Mouse (Mus musculus) heart, postnatal 0 days (tissue): ENCODE measurements around the gene Btnl4. TPM values are rescaled to one million over a fixed set of nuclear protein-coding genes. Genes with fewer than 3 reads are reported as not detected.
"Not testable (repeated sequence)": the region's sequence is repeated elsewhere in the genome, so short reads cannot be mapped to it uniquely, and the experiment has no call there.

Experiments used
- ATAC-seq: fragments of 200-750 bp; cut with Nextera tagmentation; 2 replicates; pipeline ENCODE4 v1.8.0; 2017; ENCODE audit warnings: low read depth, moderate number of reproducible peaks, moderate library complexity; ENCODE audit not compliant: insufficient read depth
- DNase-seq: peaks from one replicate; pipeline ENCODE4 v3.0.0-alpha.2; 2016; ENCODE audit warnings: low spot score
- H3K27ac ChIP-seq: fragments of 300-500 bp; sonication (generic); 2 replicates; pipeline ENCODE4 v1.5.1; 2014; ENCODE audit warnings: low read depth, mild to moderate bottlenecking
- H3K27me3 ChIP-seq: fragments of 300-500 bp; sonication (generic); 2 replicates; pipeline ENCODE4 v1.6.1; 2014; ENCODE audit warnings: low read length, mixed read lengths; ENCODE audit not compliant: control insufficient read depth, insufficient read depth
- H3K36me3 ChIP-seq: fragments of 300-500 bp; sonication (generic); replicated peaks from 2 replicates; pipeline ENCODE4 v1.6.1; 2014; ENCODE audit warnings: low read length, mixed read lengths; ENCODE audit not compliant: control insufficient read depth, insufficient read depth
- H3K4me1 ChIP-seq: fragments of 300-500 bp; sonication (generic); 2 replicates; pipeline ENCODE4 v1.6.1; 2014; ENCODE audit warnings: antibody characterized with exemption; ENCODE audit not compliant: control insufficient read depth, insufficient read depth
- H3K4me2 ChIP-seq: fragments of 300-500 bp; sonication (generic); 2 replicates; pipeline ENCODE4 v1.6.1; 2014; ENCODE audit warnings: low read depth, mild to moderate bottlenecking, low read length, moderate library complexity
- H3K4me3 ChIP-seq: fragments of 300-500 bp; sonication (generic); 2 replicates; pipeline ENCODE4 v1.5.1; 2014; ENCODE audit warnings: low read depth, low read length
- H3K9ac ChIP-seq: fragments of 300-500 bp; sonication (generic); replicated peaks from 2 replicates; pipeline ENCODE4 v1.6.1; 2014; ENCODE audit warnings: low read depth, low read length, mixed read lengths
- H3K9me3 ChIP-seq: fragments of 300-500 bp; sonication (generic); replicated peaks from 2 replicates; pipeline ENCODE4 v1.6.1; 2016; ENCODE audit warnings: low read length; ENCODE audit not compliant: control insufficient read depth
- CTCF ChIP-seq: IDR thresholded peaks from 2 replicates; pipeline ENCODE4 v1.5.1; 2016; ENCODE audit warnings: antibody characterized with exemption, control low read depth, low read depth
- EP300 ChIP-seq: IDR thresholded peaks from 2 replicates; pipeline ENCODE4 v1.6.1; 2016; ENCODE audit warnings: antibody characterized with exemption, low read depth
- WGBS: fragments of 180-500 bp; shearing (Covaris S2); extraction: QIAGEN DNeasy Blood & Tissue Kit; methylation state at CpG from one replicate; pipeline ENCODE4 v1.1.7; 2014; 5-methylcytosine and 5-hydroxymethylcytosine counted together
- polyA plus RNA-seq: library from polyadenylated mRNA; unstranded; fragments of >200 nt; fragmentation: Nextera tagmentation; extraction: Ambion mirVana; gene quantifications from 2 replicates; pipeline ENCODE4 v1.2.1, GENCODE M21; 2015
- total RNA-seq: library from RNA; depleted of rRNA; stranded (reverse); fragments of >200 nt; gene quantifications from 2 replicates; pipeline ENCODE4 v1.2.3, GENCODE M21; 2014; ENCODE audit warnings: low replicate concordance

Btnl4 gene
- total and polyA plus RNA-seq, 2 experiments from 2014 or later = not detected

- ATAC-seq (no peak), DNase-seq (no peak)
- Histone ChIP-seq H3K4me1 (no peaks in the 10 kb centered on the region), H3K27me3 (no peaks in the 10 kb centered on the region), H3K36me3 (no peaks in the 10 kb centered on the region), H3K9ac (no peak overlapping the region), H3K9me3 (no peaks in the 10 kb centered on the region), H3K4me3 (no peak overlapping the region), H3K27ac (no peak overlapping the region), H3K4me2 (no peak overlapping the region)
- 73% methylated on average over 1 of the region's 2 CpGs for WGBS
- TF ChIP-seq EP300 = no peak
- no peak for TF ChIP-seq CTCF
Observed at GRCm38 (mm10) chr17:34476427-34476826, 691 bp downstream of the Btnl4 start.

DNA sequence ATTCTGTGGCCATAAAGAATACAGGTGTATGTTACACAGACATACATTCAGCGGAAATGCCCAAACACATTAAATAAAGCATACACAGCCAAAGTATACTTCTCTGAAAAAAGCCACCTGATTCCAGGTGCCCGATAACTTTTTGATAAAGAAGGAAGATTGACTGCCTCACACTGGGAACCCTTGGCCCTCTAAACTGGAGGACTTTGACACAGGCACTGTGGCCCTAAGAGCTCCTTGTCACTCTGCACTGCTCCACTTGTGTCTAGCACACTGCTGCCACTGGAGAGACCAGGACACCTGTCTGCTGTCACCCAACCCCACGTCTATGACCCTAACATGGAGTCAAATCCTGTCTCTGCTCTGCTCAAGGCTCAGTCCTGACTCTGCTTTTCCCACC is 2.1 kb downstream of the Btnl4 start:
- Histone ChIP-seq H3K27me3 (no peaks in the 10 kb centered on the region), H3K36me3 (no peaks in the 10 kb centered on the region), H3K4me2 (no peak overlapping the region), H3K9me3 (no peaks in the 10 kb centered on the region), H3K9ac (no peak overlapping the region), H3K27ac (no peak overlapping the region), H3K4me1 (no peaks in the 10 kb centered on the region), H3K4me3 (no peak overlapping the region)
- DNase-seq (no peak), ATAC-seq (no peak)
- TF ChIP-seq EP300 (no peak), CTCF (no peak)
- 68% methylated on average over 3 of the region's 3 CpGs for WGBS

DNA sequence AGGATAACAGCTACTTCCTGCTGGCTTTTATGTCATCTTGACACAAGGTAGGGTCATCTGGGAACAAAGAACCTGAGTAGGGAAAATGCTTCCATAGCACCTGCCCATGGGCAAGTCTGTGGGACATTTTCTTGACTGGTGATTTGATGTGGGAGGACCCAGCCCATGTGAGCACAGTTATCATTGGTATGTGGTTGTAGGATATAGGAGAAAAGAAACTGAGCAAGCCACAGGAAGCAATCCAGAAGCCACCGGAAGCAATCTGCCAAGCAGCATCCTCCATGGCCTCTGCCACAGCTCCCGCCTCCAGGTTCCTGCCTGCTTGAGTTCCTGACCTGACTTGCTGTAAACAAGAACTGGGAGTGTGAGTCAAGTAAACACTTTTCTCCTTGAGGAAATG is 6.6 kb downstream of the Btnl4 start:
- WGBS = 55% methylated on average over 2 of the region's 2 CpGs
- no peak for TF ChIP-seq CTCF
- TF ChIP-seq EP300 = no peak
- ATAC-seq (no peak), DNase-seq (no peak)
- Histone ChIP-seq H3K4me2 (no peak overlapping the region), H3K4me1 (no peaks in the 10 kb centered on the region), H3K4me3 (no peak overlapping the region), H3K27ac (no peak overlapping the region), H3K9ac (no peak overlapping the region), H3K9me3 (no peaks in the 10 kb centered on the region), H3K27me3 (no peaks in the 10 kb centered on the region), H3K36me3 (no peaks in the 10 kb centered on the region)

DNA sequence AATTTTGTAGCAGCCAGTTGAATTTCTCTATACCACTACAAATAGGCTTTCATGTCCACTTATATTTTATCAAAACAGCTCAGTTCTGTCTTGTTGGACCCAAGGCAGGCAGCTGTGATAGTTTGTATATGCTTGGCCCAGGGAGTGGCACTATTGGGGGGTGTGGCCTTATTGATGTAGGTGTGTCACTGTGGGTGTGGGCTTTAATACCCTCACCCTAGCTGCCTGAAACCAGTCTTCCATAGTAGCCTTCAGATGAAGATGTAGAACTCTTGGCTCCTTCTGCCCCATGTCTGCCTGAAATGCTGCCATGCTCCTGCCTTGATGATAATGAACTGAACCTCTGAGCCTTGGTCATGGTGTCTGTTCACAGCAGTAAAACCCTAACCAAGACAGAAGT is 11.2 kb downstream of the Btnl4 start:
- H3K4me1 ChIP-seq, ATAC-seq, DNase-seq, H3K27me3 ChIP-seq, H3K4me3 ChIP-seq, H3K36me3 ChIP-seq, H3K4me2 ChIP-seq, H3K27ac ChIP-seq, H3K9me3 ChIP-seq, H3K9ac ChIP-seq: not testable (repeated sequence)

DNA sequence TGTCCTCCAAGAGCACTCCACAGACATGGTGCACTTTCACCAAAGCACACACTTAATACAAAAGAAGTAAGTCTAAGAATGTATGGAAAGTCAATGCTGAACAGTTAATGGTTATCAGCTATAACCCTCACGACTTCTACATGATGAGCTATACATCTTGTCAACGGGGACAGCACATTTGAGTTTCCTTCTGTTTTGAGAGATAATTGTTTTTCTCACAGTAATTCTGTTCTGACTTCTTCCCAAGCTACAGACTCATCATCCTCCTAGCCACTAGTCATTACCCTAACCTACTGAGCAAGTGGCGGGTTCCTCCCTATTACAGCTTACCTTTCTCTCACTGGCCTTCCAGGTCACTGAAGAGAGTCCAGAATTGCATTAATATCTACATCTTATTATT is 17.9 kb downstream of the Btnl4 start:
- Histone ChIP-seq H3K27me3 (no peaks in the 10 kb centered on the region), H3K36me3 (no peaks in the 10 kb centered on the region), H3K4me2 (no peak overlapping the region), H3K9me3 (no peaks in the 10 kb centered on the region), H3K27ac (no peak overlapping the region), H3K4me3 (no peak overlapping the region), H3K9ac (no peak overlapping the region), H3K4me1 (no peaks in the 10 kb centered on the region)
- ATAC-seq (no peak), DNase-seq (no peak)
- no peak for TF ChIP-seq EP300
- no peak for TF ChIP-seq CTCF
- WGBS = 71% methylated on average over 3 of the region's 3 CpGs

DNA sequence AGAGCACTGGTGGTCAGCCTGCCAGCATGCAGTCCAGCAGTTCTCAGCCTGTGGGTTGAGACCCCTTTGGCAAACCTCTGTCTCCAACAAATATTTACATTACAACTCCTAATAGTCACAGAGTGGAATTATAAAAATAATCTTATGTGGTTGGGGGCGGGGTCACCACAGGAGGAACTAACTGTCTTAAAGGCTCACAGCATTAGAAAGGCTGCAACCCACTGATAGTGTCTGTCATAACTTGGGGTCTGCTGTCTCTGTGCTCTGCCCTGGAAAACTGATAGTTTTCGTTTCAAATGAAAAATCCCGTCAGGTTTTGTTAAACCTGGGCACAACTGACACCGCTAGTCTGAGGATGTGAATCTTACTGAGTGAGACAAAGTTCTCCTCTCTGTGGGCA is 19.4 kb downstream of the Btnl4 start:
- WGBS = 63% methylated on average over 4 of the region's 4 CpGs
- Histone ChIP-seq H3K4me3 (no peak overlapping the region), H3K36me3 (no peaks in the 10 kb centered on the region), H3K9me3 (no peaks in the 10 kb centered on the region), H3K4me1 (no peaks in the 10 kb centered on the region), H3K9ac (no peak overlapping the region), H3K27me3 (no peaks in the 10 kb centered on the region), H3K27ac (no peak overlapping the region), H3K4me2 (no peak overlapping the region)
- TF ChIP-seq EP300 = no peak
- TF ChIP-seq CTCF = no peak
- ATAC-seq (no peak), DNase-seq (no peak)
